Mouse (Mus musculus) liver, adult 2 months (tissue): Measurements from ENCODE around the gene Rbm45. TPM values are rescaled to one million over a fixed set of nuclear protein-coding genes. Genes with fewer than 3 reads are reported as not detected.

Experiments used
- DNase-seq: peaks from one replicate; pipeline ENCODE4 v3.0.0-alpha.2; 2011; ENCODE audit warnings: low read depth, low spot score; ENCODE audit errors: extremely low read depth
- H3K27ac ChIP-seq: fragments of 200-500 bp; replicated peaks from 2 replicates; pipeline ENCODE4 v1.5.1; 2012; ENCODE audit warnings: low read depth, mild to moderate bottlenecking, control low read depth, inconsistent platforms, low read length; ENCODE audit not compliant: insufficient read depth
- H3K27me3 ChIP-seq: fragments of 200-500 bp; 2 replicates; pipeline ENCODE4 v1.6.1; 2012; ENCODE audit warnings: mild to moderate bottlenecking, moderate library complexity, low read length, inconsistent platforms; ENCODE audit not compliant: control insufficient read depth, insufficient read depth
- H3K36me3 ChIP-seq: fragments of 200-500 bp; 2 replicates; pipeline ENCODE4 v1.6.1; 2012; ENCODE audit warnings: low read length, inconsistent platforms; ENCODE audit not compliant: control insufficient read depth, insufficient read depth
- H3K4me1 ChIP-seq: fragments of 200-500 bp; 2 replicates; pipeline ENCODE4 v1.6.1; 2011; ENCODE audit warnings: low read length; ENCODE audit not compliant: control insufficient read depth, insufficient read depth
- H3K4me3 ChIP-seq: fragments of 200-500 bp; 2 replicates; pipeline ENCODE4 v1.5.1; 2011; ENCODE audit warnings: low read depth, mild to moderate bottlenecking, control low read depth, low read length, moderate library complexity; ENCODE audit not compliant: insufficient read depth
- H3K79me2 ChIP-seq: fragments of 200-500 bp; 2 replicates; pipeline ENCODE4 v1.6.1; 2012; ENCODE audit warnings: inconsistent platforms, mild to moderate bottlenecking, low read length, moderate library complexity; ENCODE audit not compliant: control insufficient read depth, insufficient read depth
- H3K9ac ChIP-seq: fragments of 200-500 bp; 2 replicates; pipeline ENCODE4 v1.6.1; 2012; ENCODE audit warnings: low read depth, mild to moderate bottlenecking, control low read depth, inconsistent platforms, low read length
- CTCF ChIP-seq: fragments of 200-500 bp; IDR thresholded peaks from 2 replicates; pipeline ENCODE4 v1.5.1; 2011; ENCODE audit warnings: low read depth, low read length, control low read depth
- POLR2A ChIP-seq: fragments of 200-500 bp; IDR thresholded peaks from 2 replicates; pipeline ENCODE4 v1.6.1; 2011; ENCODE audit warnings: low read length, control low read depth; ENCODE audit not compliant: insufficient read depth; ENCODE audit errors: extremely low read depth
- WGBS: fragments of 180-500 bp; shearing (Covaris S2); methylation state at CpG from one replicate; pipeline ENCODE4 v1.1.7; 2018; 5-methylcytosine and 5-hydroxymethylcytosine counted together
- polyA plus RNA-seq: library from polyadenylated mRNA; depleted of rRNA; stranded (reverse); fragments of >200 nt; gene quantifications from 2 replicates; pipeline ENCODE4 v1.2.3, GENCODE M21; 2012
- total RNA-seq: library from RNA; depleted of rRNA; stranded (reverse); fragments of >200 nt; gene quantifications from 2 replicates; pipeline ENCODE4 v1.2.3, GENCODE M21; 2014

Gene Rbm45
- total and polyA plus RNA-seq, 2 experiments: 5.2 to 10.0 TPM

DNA sequence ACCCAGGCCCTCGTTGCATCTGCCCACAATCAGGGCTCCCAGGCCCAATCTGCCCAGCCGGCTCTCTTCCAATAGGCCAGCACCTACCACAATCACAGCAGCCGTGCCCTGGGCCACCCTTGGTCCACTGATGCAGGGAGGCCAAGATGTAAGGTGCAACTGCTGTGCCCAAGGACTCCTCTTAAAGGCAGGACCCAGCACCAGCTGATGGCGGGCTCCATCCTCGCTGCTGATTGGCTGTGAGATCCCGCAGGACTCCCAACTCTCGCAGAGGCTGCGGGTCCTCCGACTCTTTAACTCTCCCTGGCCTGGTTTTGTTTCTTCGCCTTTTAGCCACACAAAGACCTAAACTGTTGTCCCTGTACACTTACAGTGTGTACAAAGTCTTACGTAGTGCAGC, 9.6 kb upstream of the Rbm45 start, which contains the start of gene Cyct:
Gene Cyct, minus strand, starts transcription at position 225 of the 400 bp plus-strand sequence.
- no peaks in the 10 kb centered on the region for H3K4me1 ChIP-seq
- 88% methylated on average over 11 of the region's 11 CpGs for WGBS
- H3K79me2 ChIP-seq: no peaks in the 10 kb centered on the region
- no peak within 1 kb of the TSS for H3K9ac ChIP-seq
- DNase-seq: no peak
- no peak within 1 kb of the TSS for H3K4me3 ChIP-seq
- no peak within 1 kb of the TSS for H3K27ac ChIP-seq
- TF ChIP-seq CTCF: no peak
- TF ChIP-seq POLR2A: no peak
- H3K36me3 ChIP-seq: no peaks in the 10 kb centered on the region
- no peaks in the 10 kb centered on the region for H3K27me3 ChIP-seq

DNA sequence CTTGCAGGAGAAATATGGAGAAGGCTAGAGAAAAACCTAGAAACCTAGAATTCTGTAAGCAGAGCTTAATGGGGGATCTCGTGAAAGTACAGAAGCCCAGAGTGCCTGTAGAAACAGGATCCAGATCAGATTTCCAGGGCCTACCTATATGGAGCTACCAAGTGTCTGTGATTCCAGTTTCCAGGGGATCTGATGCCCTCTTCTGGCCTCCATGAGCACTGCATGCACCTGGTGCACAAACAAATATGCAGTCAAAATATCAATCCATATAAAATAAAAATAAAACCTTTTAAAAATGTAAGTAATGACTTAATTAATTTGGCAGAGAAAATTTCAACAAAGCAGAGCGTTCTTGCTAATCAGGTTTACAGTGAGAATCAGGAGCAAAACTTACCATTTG, 7.7 kb upstream of the Rbm45 start:
- Histone ChIP-seq H3K9ac (no peak overlapping the region), H3K4me3 (no peak overlapping the region), H3K36me3 (no peaks in the 10 kb centered on the region), H3K79me2 (no peaks in the 10 kb centered on the region), H3K27me3 (no peaks in the 10 kb centered on the region), H3K27ac (no peak overlapping the region), H3K4me1 (no peaks in the 10 kb centered on the region)
- DNase-seq: no peak
- TF ChIP-seq POLR2A (no peak), CTCF (peak; percentile 30; the same call in 1 of the 2 replicates)
- WGBS: 60% methylated on average over 2 of the region's 2 CpGs

DNA sequence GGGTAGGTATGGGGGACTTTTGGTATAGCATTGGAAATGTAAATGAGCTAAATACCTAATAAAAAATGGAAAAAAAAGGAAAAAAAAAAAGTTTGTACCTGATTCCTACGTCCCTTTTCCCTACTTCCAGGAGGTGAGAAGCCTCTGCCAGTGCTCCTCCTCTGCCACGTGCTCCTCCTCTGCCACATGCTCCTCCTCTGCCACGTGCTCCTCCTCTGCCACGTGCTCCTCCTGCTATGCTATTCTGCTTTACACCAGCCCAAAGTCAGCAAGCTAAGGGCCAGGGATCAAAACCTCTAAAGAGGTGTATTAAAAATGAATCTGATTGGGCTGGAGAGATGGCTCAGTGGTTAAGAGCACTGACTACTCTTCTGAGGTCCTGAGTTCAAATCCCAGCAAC, 4.0 kb upstream of the Rbm45 start:
- DNase-seq: no peak
- H3K36me3 ChIP-seq: no peaks in the 10 kb centered on the region
- TF ChIP-seq POLR2A (no peak), CTCF (no peak)
- no peak overlapping the region for H3K4me3 ChIP-seq
- 72% methylated on average over 4 of the region's 4 CpGs for WGBS
- H3K4me1 ChIP-seq: peaks cover 2% of the 10 kb centered on the region; the same call in 1 of the 2 replicates
- H3K9ac ChIP-seq: no peak overlapping the region
- H3K27ac ChIP-seq: no peak overlapping the region
- no peaks in the 10 kb centered on the region for H3K27me3 ChIP-seq
- H3K79me2 ChIP-seq: peaks cover 5% of the 10 kb centered on the region; the same call in 1 of the 2 replicates

DNA sequence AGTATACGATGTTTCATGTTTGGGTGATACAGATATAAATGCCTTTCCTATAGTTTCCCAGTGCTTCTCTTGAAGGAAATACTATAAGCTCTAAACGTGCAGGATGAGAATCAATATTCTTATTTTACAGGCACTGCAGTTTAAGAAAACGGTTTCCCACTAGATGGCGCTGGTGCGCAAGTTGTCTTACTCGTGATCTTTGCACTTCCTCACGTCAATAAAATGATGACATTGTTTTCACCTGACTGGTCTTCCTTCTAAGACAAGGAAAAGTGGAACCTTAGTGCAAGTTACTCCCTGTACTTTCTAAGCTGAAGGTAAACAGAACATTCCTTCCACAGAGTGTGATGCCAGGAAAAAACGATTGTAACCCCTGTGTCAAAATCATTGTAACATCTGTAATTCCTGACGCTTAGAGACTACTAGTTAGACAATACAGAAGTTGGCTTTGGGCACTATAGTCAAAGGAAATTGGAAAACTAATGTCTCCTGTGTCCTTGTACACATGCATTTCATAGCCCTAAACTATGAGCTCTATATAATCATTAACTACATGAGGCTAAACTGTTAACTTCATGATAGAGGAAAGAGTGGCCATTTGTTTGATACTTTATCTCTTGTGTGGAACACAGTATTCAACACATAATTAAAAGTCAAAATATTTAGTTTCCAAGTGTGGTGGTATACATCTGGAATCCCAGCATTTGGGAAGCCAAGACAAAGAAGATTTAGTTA, 2.4 kb upstream of the Rbm45 start:
- Histone ChIP-seq H3K27me3 (no peaks in the 10 kb centered on the region), H3K9ac (no peak overlapping the region), H3K79me2 (peaks cover 5% of the 10 kb centered on the region; the same call in 1 of the 2 replicates), H3K4me1 (peaks cover 2% of the 10 kb centered on the region; the same call in 1 of the 2 replicates), H3K4me3 (peak overlapping the region; percentile 5; the same call in 1 of the 2 replicates), H3K36me3 (no peaks in the 10 kb centered on the region), H3K27ac (no peak overlapping the region)
- peak; percentile 82 for DNase-seq
- TF ChIP-seq POLR2A (no peak), CTCF (peak; percentile 59)
- 11% methylated on average over 9 of the region's 9 CpGs for WGBS

DNA sequence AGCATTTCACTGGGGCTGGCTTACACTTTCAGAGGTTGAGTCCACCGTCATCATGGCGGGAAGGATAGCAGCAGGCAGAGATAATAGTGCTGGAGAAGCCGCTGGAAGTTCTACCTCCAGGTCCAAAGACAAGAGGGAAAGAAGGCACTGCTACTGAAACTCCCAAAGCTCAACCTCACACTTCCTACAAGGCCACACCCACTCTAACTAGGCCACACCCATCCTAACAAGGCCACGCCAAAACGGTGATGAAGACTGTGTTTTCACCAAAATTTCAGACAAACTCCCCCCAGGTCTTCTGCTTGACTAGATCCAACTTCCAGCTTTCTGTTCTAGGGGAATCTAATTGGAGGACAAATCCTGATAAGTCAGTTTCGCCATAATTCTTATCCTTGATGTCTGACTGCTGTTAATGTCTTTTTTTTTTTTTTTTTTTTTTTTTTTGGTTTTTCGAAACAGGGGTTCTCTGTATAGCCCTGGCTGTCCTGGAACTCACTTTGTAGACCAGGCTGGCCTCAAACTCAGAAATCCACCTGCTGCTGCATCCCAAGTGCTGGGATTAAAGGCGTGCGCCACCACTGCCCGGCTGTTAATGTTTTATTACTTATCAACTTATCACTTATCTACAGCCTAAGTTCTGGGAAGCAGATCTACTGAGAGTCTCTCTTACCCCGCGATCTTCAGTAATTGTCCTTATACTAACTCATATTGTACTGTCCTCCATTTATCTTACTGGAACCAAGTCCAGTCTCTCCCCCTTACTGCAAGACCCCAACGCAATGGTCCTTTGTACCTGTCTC, 723 bp upstream of the Rbm45 start:
- Histone ChIP-seq H3K79me2 (peaks cover 5% of the 10 kb centered on the region; the same call in 1 of the 2 replicates), H3K4me3 (no peak overlapping the region), H3K27ac (no peak overlapping the region), H3K9ac (no peak overlapping the region), H3K27me3 (no peaks in the 10 kb centered on the region), H3K4me1 (peaks cover 2% of the 10 kb centered on the region; the same call in 1 of the 2 replicates), H3K36me3 (peaks cover 8% of the 10 kb centered on the region; the same call in 1 of the 2 replicates)
- DNase-seq: no peak
- WGBS: 71% methylated on average over 13 of the region's 13 CpGs
- no peak for TF ChIP-seq POLR2A
- no peak for TF ChIP-seq CTCF
